Mouse (Mus musculus) heart, adult 2 months (tissue): ENCODE measurements at regions not wholly inside any gene's neighbourhood (a gene's known extent, or its start where the extent isn't known, plus 50 kb on each side); places are given as distances from the start of the nearest gene placed in this dataset.

Experiments used
- CTCF ChIP-seq: fragments of 200-600 bp; IDR thresholded peaks from 2 replicates; pipeline ENCODE4 v1.8.1; 2022; ENCODE audit warnings: antibody characterized with exemption, mild to moderate bottlenecking, moderate library complexity
- EP300 ChIP-seq: fragments of 200-500 bp; IDR thresholded peaks from 2 replicates; pipeline ENCODE4 v1.6.1; 2011; ENCODE audit warnings: low read depth, low read length, control low read depth; ENCODE audit not compliant: insufficient read depth
- POLR2A ChIP-seq: fragments of 200-500 bp; IDR thresholded peaks from 2 replicates; pipeline ENCODE4 v1.6.1; 2011; ENCODE audit warnings: mild to moderate bottlenecking, low read depth, low read length, control low read depth; ENCODE audit not compliant: insufficient read depth

GRCm38 (mm10) chr3:155409371-155409770 is 316.1 kb downstream of the Lrriq3 start:
- TF ChIP-seq CTCF, result no peak
- TF ChIP-seq EP300, result no peak
- no peak for TF ChIP-seq POLR2A
